Mouse (Mus musculus) CH12.LX (cell line): ENCODE measurements around the gene D230025D16Rik. TPM values are rescaled to one million over a fixed set of nuclear protein-coding genes. Genes with fewer than 3 reads are reported as not detected.

Experiments
- DNase-seq: peaks from one replicate; pipeline ENCODE4 v3.0.0-alpha.2; 2013; ENCODE audit errors: extremely low read depth
- H3K27ac ChIP-seq: 2 replicates; pipeline ENCODE4 v1.5.1; 2012; ENCODE audit warnings: low read depth, mild to moderate bottlenecking, control low read depth, moderate library complexity; ENCODE audit not compliant: insufficient read depth
- H3K27me3 ChIP-seq: replicated peaks from 2 replicates; pipeline ENCODE3; 2012; ENCODE audit warnings: inconsistent platforms
- H3K36me3 ChIP-seq, 2 experiments: replicated peaks in 1 of 2; 2 replicates each; pipeline versions ENCODE3 to v1.6.1; 2012; ENCODE audit warnings: inconsistent platforms in 1 of 2, low read length in 1 of 2, mild to moderate bottlenecking in 1 of 2, mixed read lengths in 1 of 2, moderate library complexity in 1 of 2; ENCODE audit not compliant: control insufficient read depth in 1 of 2, insufficient read depth in 1 of 2
- H3K4me1 ChIP-seq, 2 experiments: 2 replicates each; pipeline ENCODE4 v1.6.1; 2012; ENCODE audit warnings: inconsistent platforms in 1 of 2, moderate library complexity in 1 of 2; ENCODE audit not compliant: insufficient read depth in 2 of 2, control insufficient read depth in 1 of 2
- H3K4me2 ChIP-seq: 2 replicates; pipeline ENCODE4 v1.6.1; 2012; ENCODE audit warnings: low read depth, mild to moderate bottlenecking, control low read depth; ENCODE audit not compliant: poor library complexity, insufficient read depth, severe bottlenecking
- H3K4me3 ChIP-seq, 3 experiments: fragments of 150-350 bp in 1 of 3; sonication (generic) in 1 of 3; replicated peaks in 1 of 3; 2 replicates each; pipeline versions ENCODE3 to v1.5.1; 2011 to 2012; ENCODE audit warnings: low read depth in 2 of 3, low read length in 2 of 3, mild to moderate bottlenecking in 2 of 3, moderate library complexity in 2 of 3, control low read depth in 1 of 3, improper control_type of control experiment in 1 of 3, inconsistent platforms in 1 of 3, mixed read lengths in 1 of 3; ENCODE audit not compliant: poor library complexity in 1 of 3
- H3K79me2 ChIP-seq: replicated peaks from 2 replicates; pipeline ENCODE4 v1.6.1; 2012; ENCODE audit warnings: mild to moderate bottlenecking, moderate library complexity; ENCODE audit not compliant: control insufficient read depth, poor library complexity, insufficient read depth, severe bottlenecking; ENCODE audit errors: extremely low read depth
- H3K9ac ChIP-seq: 2 replicates; pipeline ENCODE4 v1.6.1; 2012; ENCODE audit warnings: low read depth, mild to moderate bottlenecking, control low read depth, moderate library complexity; ENCODE audit not compliant: insufficient read depth
- H3K9me3 ChIP-seq: replicated peaks from 2 replicates; pipeline ENCODE3; 2012; ENCODE audit warnings: low read length, inconsistent platforms, mixed read lengths
- CHD1 ChIP-seq: IDR thresholded peaks from 2 replicates; pipeline ENCODE4 v1.6.1; 2012; ENCODE audit warnings: low read depth, low read length, improper control_type of control experiment, inconsistent platforms
- CTCF ChIP-seq, 2 experiments: IDR thresholded peaks in 1 of 2; conservative IDR thresholded peaks in 1 of 2; 2 replicates each; pipeline ENCODE4 v1.5.1; 2011 to 2012; ENCODE audit warnings: low read depth in 2 of 2, low read length in 2 of 2, improper control_type of control experiment in 1 of 2, inconsistent platforms in 1 of 2, mild to moderate bottlenecking in 1 of 2, moderate library complexity in 1 of 2
- ELF1 ChIP-seq: IDR thresholded peaks from 2 replicates; pipeline ENCODE4 v1.6.1; 2014; ENCODE audit warnings: low read depth, mild to moderate bottlenecking, inconsistent platforms, low read length, improper control_type of control experiment
- EP300 ChIP-seq: IDR thresholded peaks from 2 replicates; pipeline ENCODE4 v1.6.1; 2011; ENCODE audit warnings: low read length, improper control_type of control experiment
- HCFC1 ChIP-seq: IDR thresholded peaks from 2 replicates; pipeline ENCODE4 v1.6.1; 2012; ENCODE audit warnings: low read depth, mild to moderate bottlenecking, inconsistent platforms, low read length, improper control_type of control experiment
- IRF4 ChIP-seq: IDR thresholded peaks from 2 replicates; pipeline ENCODE4 v1.6.1; 2014; ENCODE audit warnings: low read depth, mild to moderate bottlenecking, inconsistent platforms, low read length, improper control_type of control experiment
- JUN ChIP-seq: IDR thresholded peaks from 2 replicates; pipeline ENCODE4 v1.6.1; 2011; ENCODE audit warnings: low read depth, mild to moderate bottlenecking, low read length, improper control_type of control experiment, moderate library complexity; ENCODE audit not compliant: insufficient read depth
- JUND ChIP-seq: conservative IDR thresholded peaks from 2 replicates; pipeline ENCODE4 v1.6.1; 2011; ENCODE audit warnings: low read depth, low read length, improper control_type of control experiment
- KAT2A ChIP-seq: IDR thresholded peaks from 2 replicates; pipeline ENCODE4 v1.6.1; 2012; ENCODE audit warnings: low read length, improper control_type of control experiment, inconsistent platforms; ENCODE audit not compliant: insufficient replicate concordance
- MAFK ChIP-seq: IDR thresholded peaks from 2 replicates; pipeline ENCODE4 v1.6.1; 2011; ENCODE audit warnings: low read length, improper control_type of control experiment; ENCODE audit not compliant: insufficient replicate concordance
- MAX ChIP-seq: IDR thresholded peaks from 2 replicates; pipeline ENCODE4 v1.6.1; 2011; ENCODE audit warnings: low read length, improper control_type of control experiment
- MAZ ChIP-seq: IDR thresholded peaks from 2 replicates; pipeline ENCODE4 v1.6.1; 2012; ENCODE audit warnings: low read depth, mild to moderate bottlenecking, inconsistent platforms, low read length, improper control_type of control experiment, moderate library complexity
- MEF2A ChIP-seq: IDR thresholded peaks from 2 replicates; pipeline ENCODE4 v1.6.1; 2014; ENCODE audit warnings: low read depth, mild to moderate bottlenecking, inconsistent platforms, low read length, improper control_type of control experiment, borderline replicate concordance
- MXI1 ChIP-seq: IDR thresholded peaks from 2 replicates; pipeline ENCODE4 v1.6.1; 2011; ENCODE audit warnings: mild to moderate bottlenecking, low read depth, low read length, improper control_type of control experiment
- MYC ChIP-seq: IDR thresholded peaks from 2 replicates; pipeline ENCODE4 v1.6.1; 2011; ENCODE audit warnings: low read depth, mild to moderate bottlenecking, improper control_type of control experiment, low read length
- NELFE ChIP-seq: IDR thresholded peaks from 2 replicates; pipeline ENCODE4 v1.6.1; 2011; ENCODE audit warnings: low read depth, low read length, improper control_type of control experiment
- NRF1 ChIP-seq: IDR thresholded peaks from 2 replicates; pipeline ENCODE4 v1.6.1; 2014; ENCODE audit warnings: low read depth, mild to moderate bottlenecking, inconsistent platforms, low read length, improper control_type of control experiment, moderate library complexity
- RCOR1 ChIP-seq: conservative IDR thresholded peaks from 2 replicates; pipeline ENCODE4 v1.6.1; 2012; ENCODE audit warnings: low read depth, mild to moderate bottlenecking, inconsistent platforms, low read length, improper control_type of control experiment
- USF1 ChIP-seq: IDR thresholded peaks from 2 replicates; pipeline ENCODE4 v1.6.1; 2014; ENCODE audit warnings: low read depth, mild to moderate bottlenecking, inconsistent platforms, low read length, improper control_type of control experiment
- ZC3H11A ChIP-seq: IDR thresholded peaks from 2 replicates; pipeline ENCODE4 v1.6.1; 2012; ENCODE audit warnings: low read depth, mild to moderate bottlenecking, inconsistent platforms, low read length, improper control_type of control experiment
- ZKSCAN1 ChIP-seq: IDR thresholded peaks from 2 replicates; pipeline ENCODE4 v1.6.1; 2012; ENCODE audit warnings: low read depth, inconsistent platforms, low read length, improper control_type of control experiment, borderline replicate concordance
- ZMIZ1 ChIP-seq: IDR thresholded peaks from 2 replicates; pipeline ENCODE4 v1.6.1; 2012; ENCODE audit warnings: low read depth, mild to moderate bottlenecking, inconsistent platforms, low read length, improper control_type of control experiment
- dilution Hi-C: fragments of 300-500 bp; cut with MboI; formaldehyde crosslinking; loops from 2 replicates; pipeline ENCODE4 v1.14.3; 2020; ENCODE audit warnings: low sequenced_read_pairs; ENCODE audit not compliant: extremely low pct_unique_long_range_greater_than_20kb, extremely low pct_ligation_motif_present
- in situ Hi-C: fragments of 300-500 bp; cut with MboI; formaldehyde crosslinking; loops from 3 replicates; pipeline ENCODE4 v1.14.3; 2019; ENCODE audit warnings: low sequenced_read_pairs, low pct_ligation_motif_present, low pct_unique_long_range_greater_than_20kb, mixed read lengths
- polyA plus RNA-seq: library from polyadenylated mRNA; unstranded; fragments of >175 nt; gene quantifications from 2 replicates; pipeline ENCODE4 v1.2.1, GENCODE M21; 2012; ENCODE audit warnings: low read depth; ENCODE audit not compliant: insufficient read length
- total RNA-seq, 2 experiments: library from RNA; depleted of rRNA; stranded (reverse); fragments of 300-350 nt in 1 of 2; fragments of >200 nt in 1 of 2; gene quantifications; 2 replicates each; pipeline ENCODE4 v1.2.3; 2012 to 2014

The D230025D16Rik gene
- total and polyA plus RNA-seq, 3 experiments = 10.7 to 21.5 (median 14.0) TPM

DNA sequence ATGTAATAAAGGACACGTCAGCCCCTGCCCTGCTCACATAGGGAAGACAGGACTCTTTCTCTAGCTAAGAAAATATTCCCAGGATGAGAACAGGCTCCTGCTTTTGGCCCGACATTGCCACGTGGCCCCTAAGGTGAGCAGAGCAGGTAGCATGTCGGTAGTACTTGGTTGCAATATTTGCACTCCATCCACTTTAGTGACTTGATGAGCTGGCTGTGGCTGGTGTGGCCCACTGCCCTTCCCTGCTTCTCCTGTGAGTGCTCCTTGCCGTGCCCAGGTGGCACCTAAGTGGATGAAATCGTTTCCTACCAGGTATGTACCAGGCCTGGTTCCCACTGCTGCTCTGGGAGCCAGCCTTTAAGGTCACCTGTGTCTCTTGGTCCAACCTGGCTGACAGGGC is 27.0 kb downstream of the D230025D16Rik start:
- H3K4me1 ChIP-seq = peaks cover 7 to 17% of the 10 kb centered on the region in 2 experiments

DNA sequence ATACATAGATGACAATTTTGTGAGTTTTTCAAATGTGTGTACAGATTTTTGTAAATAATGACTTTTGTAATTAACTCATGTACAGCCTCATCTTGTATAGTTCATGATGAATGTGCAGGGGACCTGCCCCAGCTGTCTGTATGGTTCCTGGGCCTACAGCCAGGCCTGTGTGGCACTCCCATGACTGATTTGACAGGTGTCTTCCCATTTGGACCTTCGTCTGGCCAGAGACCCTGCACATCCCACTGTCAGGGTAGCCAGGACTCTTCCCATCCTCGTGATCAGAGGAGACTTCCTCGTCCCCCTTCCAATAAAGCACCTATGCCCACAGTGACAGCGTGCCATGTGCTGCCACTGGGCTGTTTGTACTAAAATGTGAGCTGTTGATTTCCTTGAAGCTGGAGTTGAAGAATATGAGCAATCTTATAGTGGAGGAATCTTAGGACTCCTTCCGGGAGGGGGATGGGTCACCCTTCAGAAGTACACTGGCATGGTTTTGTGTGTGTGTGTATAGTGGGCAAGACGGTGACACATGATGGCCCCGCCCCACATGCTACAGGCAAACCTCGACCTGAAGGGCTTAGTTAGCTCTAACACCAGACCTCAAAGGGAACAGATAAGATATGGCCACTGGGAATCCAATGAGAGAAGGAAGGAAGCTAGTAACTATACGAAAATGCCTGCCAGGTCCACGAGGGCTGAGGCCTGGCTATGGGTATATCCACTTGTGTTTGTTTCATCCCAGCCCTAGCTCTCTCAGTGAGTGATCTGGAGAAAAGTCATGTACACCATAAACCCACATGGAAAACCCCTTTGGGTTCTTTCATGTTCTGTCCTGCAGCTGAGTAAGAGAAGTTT is 28.0 kb downstream of the D230025D16Rik start:
- in situ Hi-C loops = no loop called here
- H3K36me3 ChIP-seq = peaks cover 47 to 86% of the 10 kb centered on the region in 2 experiments
- H3K4me3 ChIP-seq = no peak overlapping the region
- no peak overlapping the region for H3K27ac ChIP-seq
- H3K9ac ChIP-seq = no peak overlapping the region
- H3K79me2 ChIP-seq = no peaks in the 10 kb centered on the region
- dilution Hi-C loops = no loop called here
- no peak overlapping the region for H3K4me2 ChIP-seq
- no peak for DNase-seq
- H3K9me3 ChIP-seq = no peaks in the 10 kb centered on the region
- TF ChIP-seq CHD1 (no peak), NRF1 (no peak), ZMIZ1 (no peak), USF1 (no peak), RCOR1 (no peak), MAFK (no peak), JUND (no peak), ELF1 (no peak), MXI1 (no peak), ZKSCAN1 (no peak)
- H3K4me1 ChIP-seq = peaks cover 7 to 17% of the 10 kb centered on the region in 2 experiments
- no peaks in the 10 kb centered on the region for H3K27me3 ChIP-seq

More for the DNA sequence above, 27.0 kb downstream of the D230025D16Rik start:
- Histone ChIP-seq H3K9ac (no peak overlapping the region), H3K4me2 (no peak overlapping the region), H3K27ac (no peak overlapping the region), H3K4me3 (no peak overlapping the region), H3K27me3 (no peaks in the 10 kb centered on the region), H3K79me2 (no peaks in the 10 kb centered on the region), H3K36me3 (peaks cover 49 to 88% of the 10 kb centered on the region in 2 experiments), H3K9me3 (no peaks in the 10 kb centered on the region)
- dilution Hi-C loops (no loop called here), in situ Hi-C loops (no loop called here)
- TF ChIP-seq KAT2A (no peak), USF1 (no peak), ELF1 (no peak), JUN (no peak), ZMIZ1 (no peak), IRF4 (no peak), NRF1 (no peak), EP300 (no peak), ZC3H11A (no peak), MAX (no peak), CTCF (conservative IDR thresholded peaks at IDR 0.05 in 1 of 2, IDR thresholded peaks at IDR 0.05 in 1 of 2; ENCODE audit: low read depth in 2 of 2, low read length in 2 of 2) (no peak), MAZ (no peak), NELFE (no peak), MEF2A (no peak), RCOR1 (no peak), MYC (no peak), HCFC1 (no peak)
- DNase-seq = no peak
